Mouse (Mus musculus) CH12.LX (cell line): ENCODE results near the gene Acaca. TPM values are rescaled to one million over a fixed set of nuclear protein-coding genes. Genes with fewer than 3 reads are reported as not detected.

ENCODE experiments used
- DNase-seq: peaks from one replicate; pipeline ENCODE4 v3.0.0-alpha.2; 2013; ENCODE audit errors: extremely low read depth
- H3K27ac ChIP-seq: 2 replicates; pipeline ENCODE4 v1.5.1; 2012; ENCODE audit warnings: low read depth, mild to moderate bottlenecking, control low read depth, moderate library complexity; ENCODE audit not compliant: insufficient read depth
- H3K27me3 ChIP-seq: replicated peaks from 2 replicates; pipeline ENCODE3; 2012; ENCODE audit warnings: inconsistent platforms
- H3K36me3 ChIP-seq, 2 experiments: replicated peaks in 1 of 2; 2 replicates each; pipeline versions ENCODE3 to v1.6.1; 2012; ENCODE audit warnings: inconsistent platforms in 1 of 2, low read length in 1 of 2, mild to moderate bottlenecking in 1 of 2, mixed read lengths in 1 of 2, moderate library complexity in 1 of 2; ENCODE audit not compliant: control insufficient read depth in 1 of 2, insufficient read depth in 1 of 2
- H3K4me1 ChIP-seq, 2 experiments: 2 replicates each; pipeline ENCODE4 v1.6.1; 2012; ENCODE audit warnings: inconsistent platforms in 1 of 2, moderate library complexity in 1 of 2; ENCODE audit not compliant: insufficient read depth in 2 of 2, control insufficient read depth in 1 of 2
- H3K4me2 ChIP-seq: 2 replicates; pipeline ENCODE4 v1.6.1; 2012; ENCODE audit warnings: low read depth, mild to moderate bottlenecking, control low read depth; ENCODE audit not compliant: poor library complexity, insufficient read depth, severe bottlenecking
- H3K4me3 ChIP-seq, 3 experiments: fragments of 150-350 bp in 1 of 3; sonication (generic) in 1 of 3; replicated peaks in 1 of 3; 2 replicates each; pipeline versions ENCODE3 to v1.5.1; 2011 to 2012; ENCODE audit warnings: low read depth in 2 of 3, low read length in 2 of 3, mild to moderate bottlenecking in 2 of 3, moderate library complexity in 2 of 3, control low read depth in 1 of 3, improper control_type of control experiment in 1 of 3, inconsistent platforms in 1 of 3, mixed read lengths in 1 of 3; ENCODE audit not compliant: poor library complexity in 1 of 3
- H3K79me2 ChIP-seq: replicated peaks from 2 replicates; pipeline ENCODE4 v1.6.1; 2012; ENCODE audit warnings: mild to moderate bottlenecking, moderate library complexity; ENCODE audit not compliant: control insufficient read depth, poor library complexity, insufficient read depth, severe bottlenecking; ENCODE audit errors: extremely low read depth
- H3K9ac ChIP-seq: 2 replicates; pipeline ENCODE4 v1.6.1; 2012; ENCODE audit warnings: low read depth, mild to moderate bottlenecking, control low read depth, moderate library complexity; ENCODE audit not compliant: insufficient read depth
- H3K9me3 ChIP-seq: replicated peaks from 2 replicates; pipeline ENCODE3; 2012; ENCODE audit warnings: low read length, inconsistent platforms, mixed read lengths
- E2F4 ChIP-seq: IDR thresholded peaks from 2 replicates; pipeline ENCODE4 v1.6.1; 2011; ENCODE audit warnings: low read depth, low read length, improper control_type of control experiment; ENCODE audit not compliant: insufficient replicate concordance
- ELF1 ChIP-seq: IDR thresholded peaks from 2 replicates; pipeline ENCODE4 v1.6.1; 2014; ENCODE audit warnings: low read depth, mild to moderate bottlenecking, inconsistent platforms, low read length, improper control_type of control experiment
- EP300 ChIP-seq: IDR thresholded peaks from 2 replicates; pipeline ENCODE4 v1.6.1; 2011; ENCODE audit warnings: low read length, improper control_type of control experiment
- GABPA ChIP-seq: IDR thresholded peaks from 2 replicates; pipeline ENCODE4 v1.6.1; 2012; ENCODE audit warnings: low read depth, low read length, improper control_type of control experiment, inconsistent platforms; ENCODE audit not compliant: insufficient replicate concordance
- JUN ChIP-seq: IDR thresholded peaks from 2 replicates; pipeline ENCODE4 v1.6.1; 2011; ENCODE audit warnings: low read depth, mild to moderate bottlenecking, low read length, improper control_type of control experiment, moderate library complexity; ENCODE audit not compliant: insufficient read depth
- JUND ChIP-seq: conservative IDR thresholded peaks from 2 replicates; pipeline ENCODE4 v1.6.1; 2011; ENCODE audit warnings: low read depth, low read length, improper control_type of control experiment
- KAT2A ChIP-seq: IDR thresholded peaks from 2 replicates; pipeline ENCODE4 v1.6.1; 2012; ENCODE audit warnings: low read length, improper control_type of control experiment, inconsistent platforms; ENCODE audit not compliant: insufficient replicate concordance
- MAFK ChIP-seq: IDR thresholded peaks from 2 replicates; pipeline ENCODE4 v1.6.1; 2011; ENCODE audit warnings: low read length, improper control_type of control experiment; ENCODE audit not compliant: insufficient replicate concordance
- MAZ ChIP-seq: IDR thresholded peaks from 2 replicates; pipeline ENCODE4 v1.6.1; 2012; ENCODE audit warnings: low read depth, mild to moderate bottlenecking, inconsistent platforms, low read length, improper control_type of control experiment, moderate library complexity
- NELFE ChIP-seq: IDR thresholded peaks from 2 replicates; pipeline ENCODE4 v1.6.1; 2011; ENCODE audit warnings: low read depth, low read length, improper control_type of control experiment
- POLR2A ChIP-seq: IDR thresholded peaks from 2 replicates; pipeline ENCODE4 v1.6.1; 2011; ENCODE audit warnings: low read depth, mild to moderate bottlenecking, improper control_type of control experiment, low read length
- RAD21 ChIP-seq: IDR thresholded peaks from 2 replicates; pipeline ENCODE4 v1.6.1; 2011; ENCODE audit warnings: low read depth, mild to moderate bottlenecking, low read length, improper control_type of control experiment, moderate library complexity
- RCOR1 ChIP-seq: conservative IDR thresholded peaks from 2 replicates; pipeline ENCODE4 v1.6.1; 2012; ENCODE audit warnings: low read depth, mild to moderate bottlenecking, inconsistent platforms, low read length, improper control_type of control experiment
- SIN3A ChIP-seq: IDR thresholded peaks from 2 replicates; pipeline ENCODE4 v1.6.1; 2012; ENCODE audit warnings: low read length, improper control_type of control experiment, inconsistent platforms
- SMC3 ChIP-seq: IDR thresholded peaks from 2 replicates; pipeline ENCODE4 v1.6.1; 2011; ENCODE audit warnings: low read depth, low read length, improper control_type of control experiment
- TBP ChIP-seq: conservative IDR thresholded peaks from 2 replicates; pipeline ENCODE4 v1.6.1; 2011; ENCODE audit warnings: low read depth, low read length, improper control_type of control experiment
- TCF12 ChIP-seq: IDR thresholded peaks from 2 replicates; pipeline ENCODE4 v1.6.1; 2014; ENCODE audit warnings: low read depth, mild to moderate bottlenecking, inconsistent platforms, low read length, improper control_type of control experiment
- UBTF ChIP-seq: IDR thresholded peaks from 2 replicates; pipeline ENCODE4 v1.6.1; 2012; ENCODE audit warnings: low read depth, mild to moderate bottlenecking, inconsistent platforms, low read length, improper control_type of control experiment, moderate library complexity
- USF1 ChIP-seq: IDR thresholded peaks from 2 replicates; pipeline ENCODE4 v1.6.1; 2014; ENCODE audit warnings: low read depth, mild to moderate bottlenecking, inconsistent platforms, low read length, improper control_type of control experiment
- USF2 ChIP-seq: conservative IDR thresholded peaks from 2 replicates; pipeline ENCODE4 v1.6.1; 2011; ENCODE audit warnings: low read depth, low read length, improper control_type of control experiment
- ZC3H11A ChIP-seq: IDR thresholded peaks from 2 replicates; pipeline ENCODE4 v1.6.1; 2012; ENCODE audit warnings: low read depth, mild to moderate bottlenecking, inconsistent platforms, low read length, improper control_type of control experiment
- ZNF384 ChIP-seq: IDR thresholded peaks from 2 replicates; pipeline ENCODE4 v1.6.1; 2012; ENCODE audit warnings: low read depth, low read length, improper control_type of control experiment, inconsistent platforms
- dilution Hi-C: fragments of 300-500 bp; cut with MboI; formaldehyde crosslinking; loops from 2 replicates; pipeline ENCODE4 v1.14.3; 2020; ENCODE audit warnings: low sequenced_read_pairs; ENCODE audit not compliant: extremely low pct_unique_long_range_greater_than_20kb, extremely low pct_ligation_motif_present
- in situ Hi-C: fragments of 300-500 bp; cut with MboI; formaldehyde crosslinking; loops from 3 replicates; pipeline ENCODE4 v1.14.3; 2019; ENCODE audit warnings: low sequenced_read_pairs, low pct_ligation_motif_present, low pct_unique_long_range_greater_than_20kb, mixed read lengths
- polyA plus RNA-seq: library from polyadenylated mRNA; unstranded; fragments of >175 nt; gene quantifications from 2 replicates; pipeline ENCODE4 v1.2.1, GENCODE M21; 2012; ENCODE audit warnings: low read depth; ENCODE audit not compliant: insufficient read length
- total RNA-seq, 2 experiments: library from RNA; depleted of rRNA; stranded (reverse); fragments of 300-350 nt in 1 of 2; fragments of >200 nt in 1 of 2; gene quantifications; 2 replicates each; pipeline ENCODE4 v1.2.3; 2012 to 2014

Acaca gene
- total and polyA plus RNA-seq, 3 experiments, result 36.9 to 62.6 (median 61.7) TPM

- no peak for DNase-seq
- no peak overlapping the region for H3K4me2 ChIP-seq
- H3K36me3 ChIP-seq, result peaks cover 60 to 90% of the 10 kb centered on the region in 2 experiments
- H3K9ac ChIP-seq, result no peak overlapping the region
- no peaks in the 10 kb centered on the region for H3K9me3 ChIP-seq
- no peaks in the 10 kb centered on the region for H3K27me3 ChIP-seq
- H3K79me2 ChIP-seq, result no peaks in the 10 kb centered on the region
- no peak overlapping the region for H3K27ac ChIP-seq
- H3K4me1 ChIP-seq, result no peaks in the 10 kb centered on the region
- H3K4me3 ChIP-seq, result no peak overlapping the region
- in situ Hi-C loops, result no loop called here
- dilution Hi-C loops, result no loop called here
- TF ChIP-seq EP300 (no peak), SIN3A (no peak), JUND (no peak), ZC3H11A (no peak), E2F4 (no peak), MAFK (no peak), SMC3 (no peak), MAZ (no peak), POLR2A (no peak), USF2 (no peak), JUN (no peak), TBP (no peak), KAT2A (no peak), USF1 (no peak), GABPA (no peak)
These were observed 259.9 kb downstream of the Acaca start for GRCm38 (mm10) chr11:84389332-84389731.

- in situ Hi-C loops, result no loop called here
- dilution Hi-C loops, result no loop called here
- Histone ChIP-seq H3K4me1 (no peaks in the 10 kb centered on the region), H3K79me2 (no peaks in the 10 kb centered on the region), H3K27ac (no peak overlapping the region), H3K36me3 (peaks cover 61 to 89% of the 10 kb centered on the region in 2 experiments), H3K9ac (no peak overlapping the region), H3K9me3 (no peaks in the 10 kb centered on the region), H3K27me3 (no peaks in the 10 kb centered on the region), H3K4me2 (no peak overlapping the region), H3K4me3 (no peak overlapping the region)
- no peak for DNase-seq
- no peak for TF ChIP-seq MAFK
- TF ChIP-seq RAD21, result no peak
- TF ChIP-seq NELFE, result no peak
- TF ChIP-seq TCF12, result no peak
- no peak for TF ChIP-seq USF1
- TF ChIP-seq E2F4, result no peak
- no peak for TF ChIP-seq JUND
- TF ChIP-seq ZNF384, result no peak
- no peak for TF ChIP-seq ELF1
- no peak for TF ChIP-seq UBTF
- no peak for TF ChIP-seq TBP
- no peak for TF ChIP-seq MAZ
- no peak for TF ChIP-seq RCOR1
These were observed 261.7 kb downstream of the Acaca start for GRCm38 (mm10) chr11:84391126-84391525.
